Mouse (Mus musculus): ENCODE results near the gene Bclaf3. TPM values are rescaled to one million over a fixed set of nuclear protein-coding genes. Genes with fewer than 3 reads are reported as not detected.
"Not testable (repeated sequence)": the region's sequence is repeated elsewhere in the genome, so short reads cannot be mapped to it uniquely, and the experiment has no call there.

Gene Bclaf3
- polyA plus RNA-seq (2012; rRNA removed): 9.8 and 11.2 TPM in 2 replicates

DNA sequence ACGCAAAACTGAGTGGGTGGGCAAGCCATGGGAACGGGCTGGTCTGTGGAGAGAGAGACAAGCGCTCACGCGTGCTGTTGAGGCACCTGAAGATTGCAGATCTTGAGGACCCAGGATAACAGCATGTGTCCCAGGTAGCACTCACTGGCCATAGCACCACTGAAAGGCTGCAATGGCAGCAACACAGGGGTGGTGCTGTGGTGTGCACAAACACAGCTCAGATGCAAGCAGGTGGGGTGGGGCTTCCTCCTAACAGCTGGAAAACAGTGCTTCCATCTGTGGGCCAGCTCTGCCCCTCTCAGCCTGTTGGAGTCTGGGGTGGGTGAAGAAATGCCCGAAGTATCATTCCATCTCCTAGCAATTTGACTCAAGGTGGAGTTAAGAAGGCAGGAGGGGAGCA, at the start of gene Bclaf3:
Gene Bclaf3 (plus strand): TSS at position 301 of the 400 bp plus-strand sequence.
- no peak for DNase-seq (ENCODE audit: extremely low spot score in 1 of 2, low spot score in 1 of 2)

DNA sequence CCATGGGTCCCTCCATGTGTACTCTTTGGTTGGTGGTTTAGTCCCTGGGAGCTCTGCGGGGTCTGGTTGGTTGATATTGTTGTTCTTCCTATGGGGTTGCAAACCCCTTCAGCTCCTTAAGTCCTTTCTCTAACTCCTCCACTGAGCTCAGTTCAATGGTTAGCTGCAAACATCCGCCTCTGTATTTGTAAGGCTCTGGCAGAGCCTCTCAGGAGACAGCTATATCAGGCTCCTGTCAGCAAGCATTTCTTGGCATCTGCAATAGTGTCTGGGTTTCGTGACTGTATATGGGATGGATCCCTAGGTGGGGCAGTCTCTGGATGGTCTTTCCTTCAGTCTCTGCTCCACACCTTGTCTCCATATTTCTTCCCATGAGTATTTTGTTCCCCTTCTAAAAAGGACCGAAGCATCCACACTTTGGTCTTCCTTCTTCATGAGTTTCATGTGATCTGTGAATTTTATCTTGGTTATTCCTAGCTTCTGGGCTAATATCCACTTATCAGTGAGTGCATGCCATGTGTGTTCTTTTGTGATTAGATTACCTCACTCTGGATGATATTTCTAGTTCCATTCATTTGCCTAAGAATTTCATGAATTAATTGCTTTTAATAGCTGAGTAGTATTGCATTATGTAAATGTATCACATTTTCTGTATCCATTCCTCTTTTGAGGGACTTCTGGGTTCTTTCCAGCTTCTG, 48.1 kb upstream of the Bclaf3 start:
- not testable (repeated sequence) for DNase-seq (ENCODE audit: extremely low spot score in 1 of 2, low spot score in 1 of 2)

- no peak for DNase-seq (ENCODE audit: extremely low spot score in 1 of 2, low spot score in 1 of 2)
Measured at GRCm38 (mm10) chrX:159484247-159484646, 42.2 kb upstream of the Bclaf3 start.

GRCm38 (mm10) chrX:159503181-159503580, 23.3 kb upstream of the Bclaf3 start:
- no peak for DNase-seq (ENCODE audit: extremely low spot score in 1 of 2, low spot score in 1 of 2)

GRCm38 (mm10) chrX:159508331-159509036, 18.0 kb upstream of the Bclaf3 start:
- no peak for DNase-seq (ENCODE audit: extremely low spot score in 1 of 2, low spot score in 1 of 2)

DNA sequence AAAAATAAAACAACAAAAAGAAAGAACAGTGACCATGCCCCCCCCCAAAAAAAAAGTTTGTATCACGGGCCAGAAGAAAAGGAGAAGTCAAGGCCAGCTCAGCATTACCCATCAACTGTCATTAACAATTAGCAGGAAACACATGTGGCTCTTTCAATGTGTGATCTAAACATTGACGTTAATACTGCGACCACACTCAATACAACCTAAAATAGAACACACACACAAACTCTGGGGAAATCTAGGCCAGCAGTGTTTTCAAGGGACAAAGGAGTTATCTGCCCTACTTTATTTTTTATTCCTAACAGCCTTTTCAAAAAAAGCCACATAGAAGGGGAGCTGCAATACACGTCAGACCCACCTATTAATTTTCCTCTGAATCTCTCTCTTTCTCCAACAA, 17.4 kb upstream of the Bclaf3 start:
- DNase-seq (ENCODE audit: extremely low spot score in 1 of 2, low spot score in 1 of 2): no peak

- DNase-seq (ENCODE audit: extremely low spot score in 1 of 2, low spot score in 1 of 2): no peak
Measured at GRCm38 (mm10) chrX:159509847-159510715, 16.4 kb upstream of the Bclaf3 start.

DNA sequence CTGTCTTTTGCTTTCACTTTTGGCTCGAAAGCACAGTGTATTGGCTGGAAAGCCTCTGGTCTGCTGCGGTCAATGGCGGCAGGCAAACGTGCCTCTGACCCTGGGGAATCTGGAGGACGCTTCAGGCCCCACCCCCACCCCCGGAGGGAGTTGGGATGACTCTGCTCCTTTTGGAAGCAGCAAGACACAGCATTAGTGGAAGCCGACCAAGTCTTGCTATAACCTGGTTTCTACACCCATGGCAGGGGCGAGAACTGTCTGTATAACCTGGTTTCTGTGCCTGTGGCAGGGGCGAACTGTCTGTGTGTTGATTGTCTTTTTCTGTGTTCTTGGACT, 15.8 kb upstream of the Bclaf3 start:
- no peak for DNase-seq (ENCODE audit: extremely low spot score in 1 of 2, low spot score in 1 of 2)

GRCm38 (mm10) chrX:159515599-159515998, 10.9 kb upstream of the Bclaf3 start:
- DNase-seq (ENCODE audit: extremely low spot score in 1 of 2, low spot score in 1 of 2): no peak

DNA sequence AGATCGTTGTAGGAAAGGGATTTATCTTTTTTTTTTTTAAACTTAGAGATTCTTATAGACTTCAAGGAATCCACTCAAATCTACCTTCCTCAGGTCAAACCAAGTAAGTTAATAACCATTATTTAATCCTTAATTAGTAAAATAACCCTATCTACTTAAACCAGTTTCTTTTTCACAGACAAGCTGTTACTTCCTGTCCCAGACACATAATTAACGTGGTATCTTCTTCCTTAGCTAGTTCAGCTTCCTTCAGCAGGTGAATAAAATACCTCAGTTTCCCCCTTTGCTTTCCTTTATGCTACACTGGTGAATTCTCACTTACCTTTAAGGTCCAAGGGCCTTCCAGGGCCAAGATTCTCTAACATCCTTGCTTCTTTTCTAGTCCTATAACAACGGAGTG, 4.7 kb upstream of the Bclaf3 start:
- no peak for DNase-seq (ENCODE audit: extremely low spot score in 1 of 2, low spot score in 1 of 2)

GRCm38 (mm10) chrX:159522651-159523050, 3.8 kb upstream of the Bclaf3 start:
- DNase-seq (ENCODE audit: extremely low spot score in 1 of 2, low spot score in 1 of 2): no peak

DNA sequence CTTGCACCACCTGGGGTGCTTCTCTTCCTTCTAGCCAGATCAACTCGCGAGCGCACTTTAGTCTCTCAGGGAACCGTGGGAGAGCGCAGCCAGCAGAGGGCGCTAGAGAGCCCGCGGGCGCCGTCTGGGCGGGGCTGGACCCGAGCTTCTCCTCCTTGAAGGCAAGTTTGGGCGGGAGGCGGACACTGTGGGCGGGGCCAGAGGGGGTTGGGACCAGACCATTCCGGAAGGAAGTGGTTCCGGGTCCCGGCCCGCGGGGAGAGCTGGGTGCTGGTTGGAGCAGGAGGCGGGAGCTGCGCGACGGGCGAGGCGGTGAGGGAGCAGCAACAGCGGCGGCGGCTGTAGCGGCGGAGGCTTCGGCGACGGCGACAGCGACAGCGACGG, 5.9 kb downstream of the Bclaf3 start:
- peak; percentile 87 to 94 for DNase-seq (ENCODE audit: extremely low spot score in 1 of 2, low spot score in 1 of 2)

DNA sequence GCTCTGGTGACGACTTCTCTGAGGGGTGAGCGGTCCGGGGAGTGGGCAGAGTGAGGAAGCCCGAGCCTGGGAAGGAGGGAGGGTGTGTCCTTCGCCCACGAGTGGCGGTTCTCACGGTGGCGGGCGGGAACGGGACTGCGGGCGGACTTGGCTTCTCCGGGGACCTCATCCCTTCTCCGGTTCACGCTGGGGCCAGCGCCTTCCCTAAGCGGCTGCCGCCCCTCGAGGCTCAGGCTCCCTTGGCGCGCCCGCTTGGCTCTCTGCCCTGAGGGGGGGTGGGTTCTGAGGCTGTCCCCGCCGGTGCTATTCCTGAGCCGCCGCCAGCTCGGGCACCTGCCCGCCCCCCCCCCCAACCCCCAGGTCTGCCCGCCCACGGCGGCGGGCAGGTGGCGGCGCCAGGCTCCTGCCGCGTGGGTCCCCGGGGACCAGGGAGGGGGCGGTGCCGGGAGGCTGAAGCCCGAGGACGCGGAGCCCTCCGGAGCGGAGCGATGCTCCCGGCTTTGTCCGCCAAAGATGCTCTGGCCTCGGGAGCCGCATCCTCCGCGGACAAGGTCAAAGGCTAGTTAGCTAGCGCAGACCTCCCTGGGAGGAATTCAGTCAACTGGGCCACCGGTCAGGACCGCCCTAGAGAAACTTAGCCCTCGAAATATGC, 6.4 kb downstream of the Bclaf3 start:
- DNase-seq (ENCODE audit: extremely low spot score in 1 of 2, low spot score in 1 of 2): no peak

GRCm38 (mm10) chrX:159541936-159542335, 15.4 kb downstream of the Bclaf3 start:
- no peak for DNase-seq (ENCODE audit: extremely low spot score in 1 of 2, low spot score in 1 of 2)

- DNase-seq (ENCODE audit: extremely low spot score in 1 of 2, low spot score in 1 of 2): no peak
Measured at GRCm38 (mm10) chrX:159547093-159547492, 20.6 kb downstream of the Bclaf3 start.

- DNase-seq (ENCODE audit: extremely low spot score in 1 of 2, low spot score in 1 of 2): not testable (repeated sequence)
Measured at GRCm38 (mm10) chrX:159584738-159585137, 58.2 kb downstream of the Bclaf3 start.

GRCm38 (mm10) chrX:159591633-159592032, 65.1 kb downstream of the Bclaf3 start:
- no peak for DNase-seq (ENCODE audit: extremely low spot score in 1 of 2, low spot score in 1 of 2)

DNA sequence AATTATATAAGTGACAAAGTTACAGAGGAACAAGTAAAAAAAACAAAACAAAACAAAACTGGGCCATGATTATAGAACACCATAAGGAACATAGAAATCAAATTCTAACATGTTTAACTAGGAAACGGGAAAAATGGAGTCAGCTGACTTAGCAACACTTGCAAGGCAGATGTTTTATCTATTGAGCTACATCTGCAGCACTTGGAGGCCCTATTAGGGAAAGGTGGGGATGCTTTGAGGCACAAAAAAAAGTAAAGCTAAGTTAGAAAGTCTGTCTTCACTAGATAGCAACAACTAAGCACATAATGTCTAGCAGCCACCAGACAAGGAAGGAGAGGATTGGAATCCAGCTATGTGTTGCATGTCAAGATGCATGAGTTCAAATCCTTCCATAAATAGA, 71.0 kb downstream of the Bclaf3 start:
- DNase-seq (ENCODE audit: extremely low spot score in 1 of 2, low spot score in 1 of 2): no peak

DNA sequence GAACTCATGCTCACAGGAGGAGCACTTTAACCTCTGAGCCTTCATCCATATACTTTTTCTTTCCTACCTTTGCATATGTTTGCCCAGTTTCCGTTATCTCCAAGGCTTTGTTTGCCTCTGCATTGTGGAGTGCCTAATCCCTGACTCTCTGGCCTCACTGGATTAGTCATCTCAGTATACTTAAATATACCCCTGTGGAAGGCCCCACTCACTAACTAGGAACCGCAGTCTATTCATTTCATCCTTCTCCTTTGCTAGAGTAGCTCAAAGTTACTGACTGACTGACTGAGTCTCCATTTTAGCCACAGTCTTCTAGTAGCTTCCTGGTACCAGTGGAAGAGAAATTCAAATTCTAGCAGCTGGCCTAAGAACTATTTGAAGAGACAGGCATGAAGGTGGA, 78.3 kb downstream of the Bclaf3 start:
- DNase-seq (ENCODE audit: extremely low spot score in 1 of 2, low spot score in 1 of 2): no peak

GRCm38 (mm10) chrX:159606936-159607335, 80.4 kb downstream of the Bclaf3 start:
- peak in 1 of 2 experiments; percentile 44 for DNase-seq (ENCODE audit: extremely low spot score in 1 of 2, low spot score in 1 of 2)
